Mouse (Mus musculus) C2C12 (cell line): ENCODE measurements at regions not wholly inside any gene's neighbourhood (a gene's known extent, or its start where the extent isn't known, plus 50 kb on each side); places are given as distances from the start of the nearest gene placed in this dataset.
"Not testable (repeated sequence)": the region's sequence is repeated elsewhere in the genome, so short reads cannot be mapped to it uniquely, and the experiment has no call there.

Experiments used
- H3K27me3 ChIP-seq: one replicate; pipeline ENCODE4 v1.6.1; 2011; ENCODE audit not compliant: control insufficient read depth, insufficient read depth, insufficient read length
- H3K36me3 ChIP-seq: one replicate; pipeline ENCODE4 v1.6.1; 2011; ENCODE audit not compliant: control insufficient read depth, insufficient read depth
- H3K4me3 ChIP-seq: one replicate; pipeline ENCODE4 v1.5.1; 2011; ENCODE audit warnings: mild to moderate bottlenecking, control low read depth; ENCODE audit not compliant: poor library complexity, insufficient read depth, severe bottlenecking
- H3K79me2 ChIP-seq: one replicate; pipeline ENCODE4 v1.6.1; 2011; ENCODE audit not compliant: control insufficient read depth, insufficient read depth
- H3K79me3 ChIP-seq: one replicate; pipeline ENCODE4 v1.6.1; 2011; ENCODE audit warnings: low read depth, control low read depth
- H3ac ChIP-seq: one replicate; pipeline ENCODE3; 2011; ENCODE audit warnings: low read depth; ENCODE audit not compliant: control insufficient read depth, insufficient read length
- CEBPB ChIP-seq: IDR thresholded peaks from one replicate; pipeline ENCODE4 v1.6.1; 2011; ENCODE audit warnings: low read depth, mild to moderate bottlenecking, control low read depth, moderate library complexity
- CTCF ChIP-seq: IDR thresholded peaks from one replicate; pipeline ENCODE4 v1.5.1; 2011; ENCODE audit not compliant: control insufficient read depth, insufficient read depth, insufficient read length
- FOSL1 ChIP-seq: IDR thresholded peaks from one replicate; pipeline ENCODE4 v1.8.0; 2011; ENCODE audit warnings: mild to moderate bottlenecking, low read length; ENCODE audit not compliant: poor library complexity, insufficient read depth, severe bottlenecking
- MAX ChIP-seq: IDR thresholded peaks from one replicate; pipeline ENCODE4 v1.6.1; 2011; ENCODE audit warnings: mild to moderate bottlenecking, control low read depth
- MYOD1 ChIP-seq: IDR thresholded peaks from one replicate; pipeline ENCODE4 v1.6.1; 2011; ENCODE audit warnings: low read depth; ENCODE audit not compliant: control insufficient read depth, insufficient read length
- MYOG ChIP-seq: IDR thresholded peaks from one replicate; pipeline ENCODE4 v1.6.1; 2011; ENCODE audit not compliant: control insufficient read depth, insufficient read length; ENCODE audit errors: extremely low read depth
- USF1 ChIP-seq: IDR thresholded peaks from one replicate; pipeline ENCODE4 v1.6.1; 2011; ENCODE audit warnings: low read depth, mild to moderate bottlenecking, control low read depth, moderate library complexity

- Histone ChIP-seq H3K27me3 (no peaks in the 10 kb centered on the region), H3K79me3 (no peaks in the 10 kb centered on the region), H3ac (no peak overlapping the region), H3K36me3 (no peaks in the 10 kb centered on the region), H3K79me2 (no peaks in the 10 kb centered on the region), H3K4me3 (no peak overlapping the region)
- TF ChIP-seq FOSL1 (no peak), MYOD1 (no peak), MYOG (no peak), MAX (no peak)
These were observed 136.0 kb upstream of the Mad2l1 start for GRCm38 (mm10) chr6:66399091-66399755.

- Histone ChIP-seq H3K4me3 (no peak overlapping the region), H3K79me3 (no peaks in the 10 kb centered on the region), H3K36me3 (no peaks in the 10 kb centered on the region), H3K27me3 (no peaks in the 10 kb centered on the region), H3K79me2 (no peaks in the 10 kb centered on the region), H3ac (no peak overlapping the region)
- TF ChIP-seq CTCF (no peak), USF1 (no peak), MYOD1 (no peak), MYOG (no peak), MAX (no peak), FOSL1 (no peak), CEBPB (no peak)
These were observed 133.7 kb upstream of the Mad2l1 start for GRCm38 (mm10) chr6:66401468-66401867.

GRCm38 (mm10) chr6:66401868-66402440 lies 133.2 kb upstream of the Mad2l1 start:
- Histone ChIP-seq H3K27me3 (no peaks in the 10 kb centered on the region), H3K36me3 (no peaks in the 10 kb centered on the region), H3ac (no peak overlapping the region), H3K79me2 (no peaks in the 10 kb centered on the region), H3K4me3 (no peak overlapping the region), H3K79me3 (no peaks in the 10 kb centered on the region)
- TF ChIP-seq MYOD1 (no peak), CEBPB (no peak), MYOG (no peak), MAX (no peak), FOSL1 (no peak), USF1 (no peak), CTCF (no peak)

DNA sequence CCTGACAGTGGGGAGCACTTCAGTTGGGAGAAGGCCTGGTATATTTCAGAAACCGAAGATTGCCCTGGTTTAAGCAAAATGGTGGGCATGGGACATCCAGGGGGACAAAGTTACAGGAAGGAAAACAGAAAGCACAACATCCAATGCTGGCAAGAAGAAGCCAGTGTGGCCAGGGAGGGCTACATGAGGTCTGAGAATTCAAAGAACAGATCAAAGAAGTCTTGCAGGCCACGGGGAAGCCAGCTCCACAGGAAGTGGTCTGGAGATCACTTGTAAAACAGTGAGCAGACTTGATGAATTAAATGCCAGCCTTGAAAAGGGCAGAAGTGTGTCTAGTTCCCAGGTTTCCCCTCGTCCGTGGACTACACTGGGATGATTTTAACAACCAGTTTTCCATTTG lies 120.4 kb upstream of the Mad2l1 start:
- H3K4me3 ChIP-seq: no peak overlapping the region
- H3ac ChIP-seq: no peak overlapping the region
- H3K36me3 ChIP-seq: no peaks in the 10 kb centered on the region
- TF ChIP-seq USF1 (no peak), CEBPB (no peak), CTCF (no peak), MAX (no peak), FOSL1 (no peak), MYOG (no peak), MYOD1 (no peak)
- no peaks in the 10 kb centered on the region for H3K79me3 ChIP-seq
- H3K79me2 ChIP-seq: no peaks in the 10 kb centered on the region
- no peaks in the 10 kb centered on the region for H3K27me3 ChIP-seq

DNA sequence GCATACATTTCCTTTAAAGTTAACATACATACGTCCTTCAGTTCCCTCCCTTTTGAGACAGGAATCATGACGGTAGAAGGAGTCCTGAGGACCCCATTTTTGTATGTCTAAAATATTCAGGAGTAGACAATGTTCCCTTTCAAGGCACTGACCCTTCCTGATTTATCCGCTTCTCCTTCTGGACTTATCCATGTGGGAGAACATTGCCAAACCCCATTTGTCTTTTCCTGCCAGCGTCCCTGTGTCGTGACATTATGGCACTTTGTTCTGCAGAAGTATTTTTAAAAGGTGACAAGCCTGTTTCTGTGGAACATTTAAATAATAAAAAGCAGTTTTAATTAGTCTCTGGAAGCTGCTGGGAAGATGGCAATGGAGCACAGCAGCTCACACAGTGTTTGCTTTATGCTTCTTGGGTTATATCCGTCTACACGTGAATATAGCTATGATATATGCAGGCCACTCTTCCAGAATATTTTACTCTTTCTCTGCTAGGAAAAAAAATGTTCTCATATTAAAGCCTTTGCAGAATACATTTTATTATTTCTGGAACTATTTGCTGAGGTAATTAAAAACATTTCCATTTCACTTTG lies 115.6 kb upstream of the Mad2l1 start:
- Histone ChIP-seq H3K36me3 (no peaks in the 10 kb centered on the region), H3K27me3 (no peaks in the 10 kb centered on the region), H3K79me2 (no peaks in the 10 kb centered on the region), H3K4me3 (no peak overlapping the region), H3ac (no peak overlapping the region), H3K79me3 (no peaks in the 10 kb centered on the region)
- TF ChIP-seq USF1 (no peak), FOSL1 (no peak), MYOD1 (no peak)

GRCm38 (mm10) chr6:66428370-66428769 lies 106.8 kb upstream of the Mad2l1 start:
- no peak overlapping the region for H3K4me3 ChIP-seq
- H3K79me2 ChIP-seq: no peaks in the 10 kb centered on the region
- no peaks in the 10 kb centered on the region for H3K27me3 ChIP-seq
- no peaks in the 10 kb centered on the region for H3K36me3 ChIP-seq
- H3K79me3 ChIP-seq: no peaks in the 10 kb centered on the region
- no peak overlapping the region for H3ac ChIP-seq
- TF ChIP-seq MAX (no peak), CEBPB (no peak), USF1 (no peak), MYOG (no peak), FOSL1 (no peak), MYOD1 (no peak), CTCF (no peak)

GRCm38 (mm10) chr6:66450408-66450807 lies 84.8 kb upstream of the Mad2l1 start:
- H3K79me2 ChIP-seq, H3K79me3 ChIP-seq, H3K27me3 ChIP-seq, H3K4me3 ChIP-seq, H3ac ChIP-seq, H3K36me3 ChIP-seq: not testable (repeated sequence)
